Mouse (Mus musculus): ENCODE data around the gene Fgf2. TPM values are rescaled to one million over a fixed set of nuclear protein-coding genes. Genes with fewer than 3 reads are reported as not detected.

The Fgf2 gene
- polyA plus RNA-seq, 1 experiment, result 0.92 TPM

GRCm38 (mm10) chr3:37420641-37421040 is 72.5 kb downstream of the Fgf2 start:
- H3K27me3 ChIP-seq (ENCODE audit: control insufficient read depth, insufficient read depth, low read length), result no peaks in the 10 kb centered on the region
- H3K36me3 ChIP-seq (ENCODE audit: control insufficient read depth, insufficient read depth, low read length), result peaks cover 3% of the 10 kb centered on the region; the same call in 1 of the 2 replicates
- H3K4me1 ChIP-seq (ENCODE audit: control insufficient read depth, insufficient read depth, insufficient read length), result no peaks in the 10 kb centered on the region; the same call in 1 of the 2 replicates
- H3K4me3 ChIP-seq (ENCODE audit: extremely low read depth, insufficient read depth, insufficient read length), result peak overlapping the region; percentile 79
- no peak for TF ChIP-seq CTCF (IDR thresholded peaks at IDR 0.05; ENCODE audit: extremely low read depth, insufficient read depth, insufficient read length, insufficient replicate concordance)
- TF ChIP-seq POLR2A (IDR thresholded peaks at IDR 0.05; ENCODE audit: low read depth, low read length), result no peak
- peak overlapping the region; percentile 97 for H3K27ac ChIP-seq (ENCODE audit: insufficient read depth, low read length)
- DNase-seq (ENCODE audit: low read depth in 1 of 2, low spot score in 2 of 2), result peak in 1 of 2 experiments; percentile 11
- under 1% methylated on average over 24 of the region's 24 CpGs for WGBS

GRCm38 (mm10) chr3:37421179-37421578 is 73.0 kb downstream of the Fgf2 start:
- 9% methylated on average over 3 of the region's 3 CpGs for WGBS
- Histone ChIP-seq H3K4me3 (ENCODE audit: extremely low read depth, insufficient read depth, insufficient read length) (peak overlapping the region; percentile 79), H3K4me1 (ENCODE audit: control insufficient read depth, insufficient read depth, insufficient read length) (no peaks in the 10 kb centered on the region; the same call in 1 of the 2 replicates), H3K27ac (ENCODE audit: insufficient read depth, low read length) (no peak overlapping the region), H3K36me3 (ENCODE audit: control insufficient read depth, insufficient read depth, low read length) (peaks cover 4% of the 10 kb centered on the region), H3K27me3 (ENCODE audit: control insufficient read depth, insufficient read depth, low read length) (no peaks in the 10 kb centered on the region)
- TF ChIP-seq POLR2A (IDR thresholded peaks at IDR 0.05; ENCODE audit: low read depth, low read length), result no peak
- no peak for DNase-seq (ENCODE audit: low read depth in 1 of 2, low spot score in 2 of 2)

- DNase-seq (ENCODE audit: low read depth in 1 of 2, low spot score in 2 of 2), result no peak
- no peak overlapping the region for H3K4me3 ChIP-seq (ENCODE audit: extremely low read depth, insufficient read depth, insufficient read length)
- TF ChIP-seq CTCF (IDR thresholded peaks at IDR 0.05; ENCODE audit: extremely low read depth, insufficient read depth, insufficient read length, insufficient replicate concordance) (no peak), POLR2A (IDR thresholded peaks at IDR 0.05; ENCODE audit: low read depth, low read length) (no peak)
- 90% methylated on average over 3 of the region's 3 CpGs for WGBS
- H3K4me1 ChIP-seq (ENCODE audit: control insufficient read depth, insufficient read depth, insufficient read length), result peaks cover 4% of the 10 kb centered on the region; the same call in 1 of the 2 replicates
- no peaks in the 10 kb centered on the region for H3K27me3 ChIP-seq (ENCODE audit: control insufficient read depth, insufficient read depth, low read length)
- H3K36me3 ChIP-seq (ENCODE audit: control insufficient read depth, insufficient read depth, low read length), result peaks cover 10% of the 10 kb centered on the region
- no peak overlapping the region for H3K27ac ChIP-seq (ENCODE audit: insufficient read depth, low read length)
These were observed 77.9 kb downstream of the Fgf2 start for GRCm38 (mm10) chr3:37426069-37426468.

GRCm38 (mm10) chr3:37430359-37430758 is 82.2 kb downstream of the Fgf2 start:
- Histone ChIP-seq H3K4me1 (ENCODE audit: control insufficient read depth, insufficient read depth, insufficient read length) (peaks cover 4% of the 10 kb centered on the region; the same call in 1 of the 2 replicates), H3K27ac (ENCODE audit: insufficient read depth, low read length) (no peak overlapping the region), H3K36me3 (ENCODE audit: control insufficient read depth, insufficient read depth, low read length) (peaks cover 15% of the 10 kb centered on the region), H3K27me3 (ENCODE audit: control insufficient read depth, insufficient read depth, low read length) (no peaks in the 10 kb centered on the region), H3K4me3 (ENCODE audit: extremely low read depth, insufficient read depth, insufficient read length) (no peak overlapping the region)
- TF ChIP-seq POLR2A (IDR thresholded peaks at IDR 0.05; ENCODE audit: low read depth, low read length) (no peak), CTCF (IDR thresholded peaks at IDR 0.05; ENCODE audit: extremely low read depth, insufficient read depth, insufficient read length, insufficient replicate concordance) (no peak)
- no peak for DNase-seq (ENCODE audit: low read depth in 1 of 2, low spot score in 2 of 2)

- no peak for DNase-seq (ENCODE audit: low read depth in 1 of 2, low spot score in 2 of 2)
- no peak for TF ChIP-seq CTCF (IDR thresholded peaks at IDR 0.05; ENCODE audit: extremely low read depth, insufficient read depth, insufficient read length, insufficient replicate concordance)
- TF ChIP-seq POLR2A (IDR thresholded peaks at IDR 0.05; ENCODE audit: low read depth, low read length), result no peak
- Histone ChIP-seq H3K4me3 (ENCODE audit: extremely low read depth, insufficient read depth, insufficient read length) (no peak overlapping the region), H3K27me3 (ENCODE audit: control insufficient read depth, insufficient read depth, low read length) (no peaks in the 10 kb centered on the region), H3K36me3 (ENCODE audit: control insufficient read depth, insufficient read depth, low read length) (peaks cover 14% of the 10 kb centered on the region), H3K27ac (ENCODE audit: insufficient read depth, low read length) (no peak overlapping the region), H3K4me1 (ENCODE audit: control insufficient read depth, insufficient read depth, insufficient read length) (no peaks in the 10 kb centered on the region)
- WGBS, result 96% methylated on average over 1 of the region's 1 CpGs
These were observed 91.6 kb downstream of the Fgf2 start for GRCm38 (mm10) chr3:37439770-37440169.

- TF ChIP-seq CTCF (IDR thresholded peaks at IDR 0.05; ENCODE audit: extremely low read depth, insufficient read depth, insufficient read length, insufficient replicate concordance) (no peak), POLR2A (IDR thresholded peaks at IDR 0.05; ENCODE audit: low read depth, low read length) (no peak)
- H3K36me3 ChIP-seq (ENCODE audit: control insufficient read depth, insufficient read depth, low read length), result peaks cover 8% of the 10 kb centered on the region
- no peak overlapping the region for H3K4me3 ChIP-seq (ENCODE audit: extremely low read depth, insufficient read depth, insufficient read length)
- WGBS, result 94% methylated on average over 2 of the region's 2 CpGs
- no peak overlapping the region for H3K27ac ChIP-seq (ENCODE audit: insufficient read depth, low read length)
- DNase-seq (ENCODE audit: low read depth in 1 of 2, low spot score in 2 of 2), result no peak
- no peaks in the 10 kb centered on the region for H3K4me1 ChIP-seq (ENCODE audit: control insufficient read depth, insufficient read depth, insufficient read length)
- H3K27me3 ChIP-seq (ENCODE audit: control insufficient read depth, insufficient read depth, low read length), result no peaks in the 10 kb centered on the region
These were observed 95.3 kb downstream of the Fgf2 start for GRCm38 (mm10) chr3:37443409-37443808.

- no peak overlapping the region for H3K27ac ChIP-seq (ENCODE audit: insufficient read depth, low read length)
- no peak overlapping the region for H3K4me3 ChIP-seq (ENCODE audit: extremely low read depth, insufficient read depth, insufficient read length)
- H3K27me3 ChIP-seq (ENCODE audit: control insufficient read depth, insufficient read depth, low read length), result no peaks in the 10 kb centered on the region
- no peak for DNase-seq (ENCODE audit: low read depth in 1 of 2, low spot score in 2 of 2)
- TF ChIP-seq POLR2A (IDR thresholded peaks at IDR 0.05; ENCODE audit: low read depth, low read length) (no peak), CTCF (IDR thresholded peaks at IDR 0.05; ENCODE audit: extremely low read depth, insufficient read depth, insufficient read length, insufficient replicate concordance) (no peak)
- WGBS, result 69% methylated on average over 1 of the region's 1 CpGs
- H3K36me3 ChIP-seq (ENCODE audit: control insufficient read depth, insufficient read depth, low read length), result peaks cover 5% of the 10 kb centered on the region
- no peaks in the 10 kb centered on the region for H3K4me1 ChIP-seq (ENCODE audit: control insufficient read depth, insufficient read depth, insufficient read length)
These were observed 107.8 kb downstream of the Fgf2 start for GRCm38 (mm10) chr3:37455992-37456391.

Other genes starting within 250 kb of the Fgf2 start
- 0.22 TPM in 1 of 2 replicates, not detected in the other for gene Il2, start 222.4 kb upstream of the Fgf2 start, polyA plus RNA-seq (2012; rRNA removed)
- not detected in 2 replicates for gene Il21, start 115.7 kb upstream of the Fgf2 start, polyA plus RNA-seq (2012; rRNA removed)
- gene Bbs12, start 35.8 kb upstream of the Fgf2 start, polyA plus RNA-seq (2012; rRNA removed), result 0.52 and 0.54 TPM in 2 replicates
- 0.08 and 0.09 TPM in 2 replicates for gene Cetn4, start 35.6 kb upstream of the Fgf2 start, polyA plus RNA-seq (2012; rRNA removed)
- gene Spata5, start 71.5 kb downstream of the Fgf2 start, polyA plus RNA-seq (2012; rRNA removed), result 1.5 and 2.3 TPM in 2 replicates
- 11.6 and 16.4 TPM in 2 replicates for gene Nudt6, start 71.9 kb downstream of the Fgf2 start, polyA plus RNA-seq (2012; rRNA removed)

Data from spleen, adult 2 months (tissue).